Mouse (Mus musculus): Measurements from ENCODE around the gene Mcts1.

Mcts1 gene

DNA sequence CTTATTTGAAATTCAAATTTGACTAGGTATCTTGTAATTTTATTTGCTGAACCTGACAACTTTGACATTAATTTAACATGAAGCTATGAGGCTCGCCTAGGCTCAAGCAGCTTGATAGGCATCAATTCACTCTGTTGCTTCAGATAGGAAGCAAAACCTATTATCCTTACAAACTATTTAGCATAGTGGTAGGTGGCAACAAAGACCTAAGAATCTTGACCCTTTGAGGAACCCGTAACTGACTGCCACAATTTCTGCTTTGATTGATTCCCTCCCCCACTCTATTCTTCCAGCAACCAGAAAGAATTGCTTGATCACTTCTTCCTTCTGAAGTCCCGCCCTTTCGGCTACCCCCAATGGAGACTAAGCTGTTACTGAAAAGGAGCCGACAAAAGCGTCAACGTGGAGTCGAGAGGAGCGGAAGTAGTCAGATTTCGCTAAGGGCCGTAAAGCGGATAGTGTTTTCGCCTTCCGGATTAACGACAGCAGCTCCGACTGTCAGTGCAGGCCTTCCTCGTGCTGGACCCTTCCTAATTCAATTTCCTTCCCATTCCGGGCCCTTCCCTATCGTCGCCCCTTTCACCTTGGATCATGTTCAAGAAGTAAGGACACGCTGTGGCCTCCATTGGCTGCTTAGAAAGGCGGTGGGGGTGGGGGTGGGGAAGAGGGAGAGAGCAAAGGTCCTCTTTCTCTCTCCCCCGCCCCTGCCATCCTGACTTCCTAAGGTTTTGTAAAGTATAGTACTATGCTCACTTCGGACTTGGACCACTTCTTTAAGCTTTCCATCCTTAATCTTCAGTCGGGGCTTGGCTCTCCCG is at the start of gene Mcts1:
Mcts1 (plus strand) TSS at position 402 of the 818 bp plus-strand sequence.
- DNase-seq: peak; percentile 52

DNA sequence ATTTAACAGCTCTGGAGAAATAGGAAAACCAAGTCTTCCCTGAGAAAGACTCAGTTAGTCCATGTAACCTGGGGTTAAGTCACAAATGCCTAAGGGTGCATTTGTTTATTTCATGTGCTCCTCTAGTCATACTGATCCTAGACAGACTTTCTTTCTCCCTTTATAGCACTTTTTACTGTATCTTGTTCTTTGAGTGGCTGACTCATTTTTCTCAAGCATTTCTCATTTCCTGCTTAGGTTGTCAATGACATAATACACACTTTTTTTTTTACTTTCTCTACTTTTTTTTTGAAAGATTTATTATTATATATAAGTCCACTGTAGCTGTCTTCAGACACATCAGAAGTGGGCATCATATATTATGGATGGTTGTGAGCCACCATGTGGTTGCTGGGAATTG is 47.1 kb upstream of the Mcts1 start:
- DNase-seq: no peak

DNA sequence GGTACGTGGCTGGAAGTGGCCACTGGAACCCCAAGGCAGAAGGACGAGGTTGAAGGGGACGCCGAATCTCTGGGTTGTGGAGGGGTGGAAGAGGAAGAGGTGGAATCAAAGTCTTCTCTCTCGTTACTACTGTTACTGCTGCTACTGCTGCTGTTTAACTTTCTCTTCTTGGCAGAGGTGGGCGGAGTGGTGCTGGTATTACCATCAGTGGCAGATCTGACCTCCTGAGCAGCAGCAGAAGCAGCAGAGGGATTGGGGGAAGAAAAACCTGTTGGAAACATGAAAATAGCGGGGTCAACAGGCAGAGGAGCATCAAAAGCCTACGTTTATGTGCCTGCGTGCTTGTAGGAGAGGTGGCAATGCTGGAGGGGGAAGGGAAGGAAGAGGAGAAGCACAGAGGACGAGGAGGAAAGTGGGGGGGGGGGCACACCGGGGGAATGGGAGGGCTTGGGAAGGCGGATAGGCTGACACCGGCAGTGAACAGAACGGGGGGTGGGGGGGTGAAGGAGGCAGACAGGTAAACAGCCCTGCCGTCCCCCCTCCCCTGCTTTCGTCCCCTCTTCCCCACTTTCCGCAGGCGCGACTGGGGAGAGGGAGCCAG is 36.3 kb upstream of the Mcts1 start:
- peak; percentile 3 for DNase-seq

DNA sequence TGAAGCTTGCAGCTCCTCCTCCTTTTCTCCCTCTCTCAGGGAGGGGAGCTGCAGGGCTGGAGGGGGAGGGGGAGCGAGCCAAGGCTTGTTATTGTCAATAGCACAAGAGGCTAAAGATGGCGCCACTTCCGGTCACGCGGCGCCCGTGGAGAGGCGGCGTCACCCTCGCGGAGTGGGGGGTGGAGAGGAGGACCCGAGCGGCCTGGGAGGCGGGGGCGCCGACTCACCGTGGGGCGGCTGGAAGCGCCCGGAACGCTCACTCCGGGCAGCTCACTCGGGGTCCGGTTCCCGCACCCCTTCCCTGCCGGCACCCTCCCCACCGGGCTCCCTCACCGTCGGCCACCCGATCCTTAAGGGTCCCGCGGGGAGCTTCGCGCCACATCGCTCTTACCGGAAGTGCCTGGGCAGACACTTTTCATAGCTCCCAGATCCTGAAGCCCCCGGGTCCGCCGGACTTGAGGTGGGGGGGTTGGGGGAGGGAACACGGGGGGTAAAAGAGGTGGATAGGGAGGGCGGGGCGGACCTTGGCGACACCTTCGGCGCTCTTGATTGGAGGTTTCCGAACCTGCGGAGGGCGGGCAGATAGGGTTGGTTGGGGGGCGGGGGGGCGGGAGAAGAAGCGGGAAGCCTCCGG is 35.7 kb upstream of the Mcts1 start:
- DNase-seq: peak; percentile 86

DNA sequence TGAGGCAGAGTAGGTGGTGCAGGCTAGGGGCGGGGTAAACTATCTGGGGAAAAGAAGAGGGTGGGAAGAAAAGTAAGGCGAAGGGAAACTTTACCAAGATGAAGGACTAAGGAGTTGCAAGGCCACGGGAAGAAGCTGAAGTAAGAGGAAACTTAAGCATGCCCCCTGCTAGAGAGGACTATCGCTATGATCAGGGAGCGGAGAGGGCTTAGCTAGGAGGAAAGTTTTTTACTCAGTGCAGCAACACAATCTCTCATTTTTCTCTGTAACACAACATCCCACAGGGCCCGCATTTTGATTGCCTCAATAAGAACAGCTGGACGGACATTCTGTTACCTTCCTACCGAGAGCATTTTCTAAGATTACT is 35.2 kb upstream of the Mcts1 start:
- DNase-seq: no peak

DNA sequence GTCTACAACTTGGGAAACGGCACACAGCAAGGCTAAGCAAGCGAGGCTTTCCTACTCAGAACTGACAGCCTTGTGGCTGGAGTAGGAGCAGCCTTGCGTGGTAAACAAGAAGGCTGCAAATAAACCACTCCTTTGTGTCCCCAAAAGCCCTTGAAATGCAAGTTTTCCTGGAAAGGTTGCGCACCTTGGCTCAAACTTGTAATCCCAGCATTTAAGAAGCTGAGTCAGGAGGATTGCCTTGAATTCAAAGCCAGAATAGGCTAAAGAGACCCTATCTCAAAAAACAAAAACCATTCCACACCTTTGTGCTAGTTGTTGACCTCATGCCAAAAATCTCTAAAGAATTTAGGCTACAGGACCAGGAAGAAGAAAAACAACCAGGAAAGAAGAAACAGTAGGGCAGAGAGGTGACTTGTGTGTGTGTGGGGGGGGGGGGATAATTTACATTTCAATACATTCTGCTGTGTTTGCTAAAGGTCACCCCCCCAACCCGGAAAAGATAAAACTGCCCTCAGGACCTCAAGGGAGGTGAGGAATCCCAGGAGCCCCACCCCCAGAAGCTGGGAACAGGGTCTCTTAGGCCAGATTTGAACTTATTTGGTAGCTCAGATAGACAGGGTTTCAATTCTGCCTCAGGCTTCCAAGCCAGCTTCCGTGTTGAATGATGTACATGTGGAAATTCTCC is 33.7 kb upstream of the Mcts1 start:
- no peak for DNase-seq

DNA sequence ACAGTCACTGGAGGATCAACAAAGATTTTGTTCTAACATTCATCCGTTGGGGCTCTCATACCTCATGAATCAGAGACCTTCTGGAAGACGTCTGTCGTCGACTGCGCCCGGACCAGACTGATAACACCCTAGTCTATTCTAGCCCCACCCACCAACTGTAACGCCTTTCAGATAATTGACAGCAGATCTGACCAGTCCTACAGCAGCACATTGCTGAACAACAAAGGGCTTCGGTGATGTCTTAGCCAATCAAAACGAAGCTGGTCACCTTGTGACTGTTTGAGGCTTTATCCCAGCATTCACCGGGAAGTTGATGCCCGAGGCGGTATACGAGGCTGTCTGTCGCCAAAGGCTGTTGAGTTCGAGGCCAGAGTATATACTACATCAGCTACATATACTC is 24.3 kb upstream of the Mcts1 start, which contains the start of gene Cul4b:
Cul4b (minus strand) TSS at position 119 of the 400 bp plus-strand sequence.
- no peak for DNase-seq

DNA sequence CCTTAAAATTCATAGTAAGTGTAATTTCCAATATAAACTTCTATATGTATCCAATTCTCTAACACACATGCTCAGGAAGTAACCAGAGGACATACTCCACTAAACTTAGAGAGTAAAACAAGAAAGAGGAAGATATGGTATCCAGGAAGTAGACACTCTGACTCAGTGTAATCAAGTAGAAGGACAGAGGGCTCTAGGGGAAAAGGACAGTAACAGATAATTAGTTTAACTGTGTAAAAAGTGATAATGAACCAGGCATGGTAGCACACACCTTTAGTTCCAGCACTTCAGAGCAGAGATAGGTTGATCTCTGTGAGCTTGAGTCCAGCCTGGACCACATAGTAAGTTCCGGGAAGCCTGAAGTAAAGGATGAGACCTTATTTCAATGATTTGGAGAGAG is 19.2 kb upstream of the Mcts1 start:
- DNase-seq: no peak

DNA sequence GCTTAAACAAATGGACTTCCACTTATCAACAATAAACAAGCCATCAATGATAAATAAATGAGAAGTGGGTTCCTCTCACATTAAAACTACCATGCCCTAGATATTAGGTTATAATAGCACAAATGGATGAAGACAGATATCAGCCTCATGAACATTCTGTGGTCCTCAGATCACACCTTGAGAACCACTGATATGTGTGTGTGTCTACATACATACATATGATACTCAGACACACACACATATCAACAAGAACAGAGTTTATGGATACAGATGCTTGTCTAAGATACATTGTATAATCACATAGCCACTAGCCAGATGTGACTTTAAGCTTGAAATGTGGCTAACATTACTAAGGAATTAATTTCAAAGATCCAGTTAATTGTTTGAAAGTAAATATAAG is 17.1 kb upstream of the Mcts1 start:
- DNase-seq: no peak

DNA sequence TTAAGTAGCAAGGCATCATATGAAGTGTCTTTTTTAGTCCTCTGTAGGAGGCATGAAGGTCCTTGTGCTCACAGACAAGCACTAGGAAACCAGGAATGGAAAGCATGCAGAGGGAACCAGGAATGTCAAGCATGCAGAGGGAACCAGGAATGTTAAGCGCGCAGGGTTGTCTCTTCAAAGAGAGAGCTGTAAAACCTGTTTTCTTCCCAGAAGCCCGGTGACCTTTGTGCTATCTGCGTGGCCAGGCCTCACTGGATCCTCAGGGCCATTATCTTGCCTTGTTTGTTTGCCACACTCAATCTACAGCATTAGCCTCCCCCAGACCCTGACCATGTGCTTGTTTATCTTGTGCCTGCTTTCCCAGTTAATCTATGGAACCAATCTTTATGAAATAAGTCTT is 10.6 kb upstream of the Mcts1 start:
- no peak for DNase-seq

DNA sequence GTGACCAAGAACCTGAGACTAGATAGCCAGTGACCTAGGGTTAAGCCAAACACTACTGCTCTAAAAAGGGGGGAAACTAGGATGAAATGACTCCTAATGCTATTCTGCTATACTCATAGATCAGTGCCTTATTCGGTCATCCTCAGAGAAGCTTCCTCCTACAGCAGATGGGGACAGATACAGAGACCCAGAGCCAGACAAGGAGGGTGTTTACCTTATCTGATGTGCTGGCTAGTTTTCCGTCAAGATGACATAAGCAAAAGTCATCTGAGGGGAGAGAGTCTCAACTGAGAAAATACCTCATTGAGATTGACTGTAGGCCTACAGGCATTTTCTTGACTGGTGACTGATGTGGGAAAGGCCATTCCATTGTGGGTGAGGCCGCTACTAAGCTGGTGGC is 8.6 kb upstream of the Mcts1 start:
- DNase-seq: no peak

DNA sequence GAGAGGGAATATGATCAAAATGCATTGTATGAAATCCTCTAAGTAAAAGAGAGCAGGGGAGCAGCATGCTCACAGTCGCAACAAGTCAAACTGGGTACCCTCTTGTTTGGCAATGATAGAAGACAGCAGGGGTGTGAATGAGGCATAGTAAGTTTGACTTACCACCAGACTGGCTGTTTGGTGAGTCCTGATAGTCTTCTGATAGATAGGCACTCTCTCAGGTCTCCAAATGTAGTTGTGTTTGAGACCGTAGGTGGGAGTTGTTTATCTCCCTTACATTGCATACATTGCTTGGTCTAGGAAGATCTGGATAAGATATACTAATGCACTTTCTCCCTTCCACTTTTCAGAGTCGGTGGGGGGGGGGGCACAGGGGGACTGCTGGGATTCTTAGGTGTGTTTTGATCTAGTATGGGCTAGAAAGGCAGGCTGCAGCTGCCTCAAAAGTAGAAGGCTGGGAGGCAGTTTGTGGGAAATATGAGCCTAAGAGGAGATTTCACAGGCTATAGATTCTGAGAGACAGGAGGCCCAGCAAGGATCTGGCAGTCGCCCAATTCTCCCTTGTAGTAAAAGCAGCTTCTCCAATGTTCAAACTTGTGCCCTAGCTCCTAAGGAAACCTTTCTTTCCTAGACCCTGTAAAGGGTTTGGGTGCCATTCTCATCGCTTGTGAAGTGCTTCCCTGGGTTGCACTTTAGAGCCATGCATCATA is 7.0 kb upstream of the Mcts1 start:
- peak; percentile 20 for DNase-seq

DNA sequence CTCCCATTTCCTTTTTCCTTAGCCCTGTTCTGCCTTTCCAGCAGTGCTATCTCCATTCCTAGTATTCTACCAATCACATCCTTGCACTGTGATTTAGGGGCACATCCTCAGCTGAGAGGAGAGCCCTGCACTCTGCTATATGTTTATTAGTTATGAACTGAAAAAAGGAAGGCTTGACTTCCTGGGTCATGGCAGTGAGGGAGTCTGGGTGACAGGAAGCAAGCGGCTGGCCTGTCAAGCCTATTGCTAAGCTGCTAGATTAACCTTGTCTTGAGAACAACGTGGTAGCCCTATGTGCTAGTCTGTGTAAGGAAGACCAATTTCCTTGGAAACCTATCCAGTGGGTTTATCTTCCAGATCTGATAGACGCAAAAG is 604 bp downstream of the Mcts1 start:
- DNase-seq: peak; percentile 8

DNA sequence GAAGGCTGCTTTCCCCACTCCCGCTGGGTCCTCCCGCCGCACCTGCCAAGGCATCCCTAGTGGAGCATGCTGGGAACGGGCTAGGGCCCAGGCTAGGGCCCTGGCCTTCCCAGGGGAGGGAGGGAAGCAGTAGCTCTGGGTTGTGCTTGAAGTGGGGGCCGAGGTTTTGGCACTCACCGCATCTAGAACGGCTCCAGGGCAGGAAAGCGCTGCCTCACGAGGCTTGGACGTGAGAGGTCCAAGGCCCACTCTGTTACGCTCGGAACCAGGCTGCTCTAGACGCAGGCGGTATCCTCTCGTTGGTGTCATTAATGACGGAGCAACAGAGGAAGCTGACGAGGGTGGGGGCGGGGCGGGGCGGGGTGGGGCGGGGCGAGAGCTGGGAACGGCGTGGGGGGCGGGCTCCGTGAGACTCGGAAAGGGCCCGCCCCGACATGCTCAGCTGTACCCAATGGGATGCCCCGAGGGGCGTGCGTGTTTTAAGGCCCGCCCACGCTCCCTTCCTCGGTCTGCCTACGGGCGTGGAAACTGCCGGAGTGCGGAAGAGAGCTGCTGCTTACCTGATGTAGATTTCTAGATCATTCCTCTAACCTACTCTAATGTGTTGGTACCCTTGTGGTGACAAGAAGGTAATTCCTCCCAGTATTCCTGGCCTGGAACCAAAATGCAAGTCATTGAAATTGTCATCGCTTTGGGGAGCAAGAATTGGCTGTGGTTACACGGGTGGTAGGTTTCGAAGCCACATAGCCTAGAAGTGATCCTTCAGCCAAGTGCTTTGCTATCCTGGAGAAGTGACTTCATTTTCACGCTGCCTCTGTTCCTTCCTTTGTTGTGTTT is 34.6 kb downstream of the Mcts1 start, which contains the start of gene C1galt1c1:
C1galt1c1 (minus strand) TSS at position 287 of the 837 bp plus-strand sequence.
- peak; percentile 93 for DNase-seq

DNA sequence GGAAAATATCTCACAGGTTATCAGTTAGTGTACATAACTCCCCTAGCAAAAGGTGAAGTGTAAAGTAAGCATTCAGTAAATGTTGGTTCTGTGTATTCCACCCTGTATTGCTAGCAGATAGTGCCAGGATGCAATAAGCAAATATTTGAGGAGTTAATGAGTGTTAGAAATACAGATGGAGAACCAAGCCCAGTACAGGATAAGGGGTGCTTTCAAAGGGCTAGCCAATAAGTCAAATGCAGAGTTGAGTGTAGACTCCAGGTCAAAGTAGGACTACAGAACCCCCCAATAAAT is 35.2 kb downstream of the Mcts1 start:
- DNase-seq: no peak

DNA sequence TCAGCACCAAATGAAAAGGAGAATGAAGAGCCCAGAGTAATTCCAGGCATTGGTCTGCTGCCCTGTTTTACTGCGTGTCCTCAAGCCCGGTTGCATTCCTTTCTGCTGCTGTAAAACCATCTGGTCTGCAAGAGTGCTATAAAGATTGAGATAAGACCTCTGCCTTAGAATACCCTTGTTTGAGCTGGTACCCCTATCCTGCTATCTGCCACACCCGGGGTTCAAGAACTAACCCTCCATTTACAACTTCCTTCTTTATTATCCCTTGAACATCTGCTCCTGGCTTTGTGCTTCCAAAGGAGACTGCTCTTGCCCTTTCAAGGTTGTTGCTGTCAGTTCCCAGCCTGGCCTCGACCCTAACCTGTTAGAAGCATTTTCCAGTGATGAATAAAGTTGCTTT is 41.1 kb downstream of the Mcts1 start:
- no peak for DNase-seq

DNA sequence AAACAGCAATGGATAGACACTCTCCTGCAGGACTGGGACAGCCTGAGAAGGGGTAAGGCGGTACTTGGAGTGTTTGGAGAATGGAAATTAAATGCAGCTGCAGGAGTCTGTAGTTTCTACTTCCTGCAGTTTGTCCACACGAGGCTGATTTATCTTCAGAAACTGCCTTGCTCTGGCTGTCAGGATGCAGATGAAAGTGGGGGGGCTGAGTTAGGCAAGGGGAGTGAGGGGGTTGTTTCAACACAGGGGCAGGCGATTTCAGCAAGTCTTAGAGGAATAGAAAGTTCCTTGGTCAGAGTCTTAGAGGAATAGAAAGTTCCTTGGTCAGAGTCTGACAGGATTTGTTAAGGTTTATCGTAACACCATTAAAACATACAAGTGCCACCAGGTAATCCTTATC is 41.8 kb downstream of the Mcts1 start:
- no peak for DNase-seq

DNA sequence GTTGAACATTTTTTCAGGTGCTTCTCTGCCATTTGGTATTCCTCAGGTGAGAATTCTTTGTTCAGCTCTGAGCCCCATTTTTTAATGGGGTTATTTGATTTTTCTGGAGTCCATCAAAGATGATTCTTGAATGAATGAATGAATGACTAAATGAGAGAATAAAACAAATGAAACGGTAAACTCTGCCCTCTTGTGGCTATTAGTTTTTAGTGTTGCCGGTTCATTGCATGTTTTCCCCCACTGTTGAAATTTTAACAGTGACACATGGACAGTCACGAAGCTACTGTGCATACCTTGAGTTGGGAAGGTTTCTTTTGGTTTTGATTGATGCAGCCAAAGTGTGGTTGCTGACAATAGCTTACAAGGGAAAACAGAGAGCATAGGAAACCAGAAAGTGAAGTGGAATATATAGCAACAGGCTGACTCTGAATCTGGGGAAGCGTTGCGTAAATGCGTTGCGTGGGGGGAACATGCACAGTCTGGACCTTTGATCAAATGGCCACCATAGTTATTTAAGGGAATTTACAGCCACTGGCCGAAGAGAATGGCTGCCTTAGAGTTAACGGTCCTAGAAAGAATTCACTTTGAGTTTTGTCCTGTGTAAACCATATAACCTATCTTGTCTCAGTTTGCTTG is 50.1 kb downstream of the Mcts1 start:
- DNase-seq: no peak

DNA sequence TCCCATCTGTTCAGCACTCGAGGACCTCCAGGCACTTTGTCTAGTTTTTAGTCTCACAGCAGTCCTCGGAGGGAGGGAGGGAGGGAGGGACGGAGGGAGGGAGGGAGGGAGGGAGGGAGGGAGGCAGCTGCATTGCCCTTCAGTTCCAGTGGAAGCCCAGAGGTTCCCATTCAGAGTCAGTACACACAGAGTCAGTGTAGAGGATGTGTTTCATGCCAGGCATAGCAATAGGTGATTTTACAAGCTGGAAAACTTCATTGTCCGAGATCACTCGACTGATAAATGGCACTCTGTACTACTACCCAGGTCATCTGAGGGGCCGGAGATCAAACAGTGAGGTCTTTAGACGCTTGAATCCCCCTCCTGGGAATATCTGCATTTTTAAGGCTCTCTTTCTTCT is 50.8 kb downstream of the Mcts1 start:
- DNase-seq: no peak

DNA sequence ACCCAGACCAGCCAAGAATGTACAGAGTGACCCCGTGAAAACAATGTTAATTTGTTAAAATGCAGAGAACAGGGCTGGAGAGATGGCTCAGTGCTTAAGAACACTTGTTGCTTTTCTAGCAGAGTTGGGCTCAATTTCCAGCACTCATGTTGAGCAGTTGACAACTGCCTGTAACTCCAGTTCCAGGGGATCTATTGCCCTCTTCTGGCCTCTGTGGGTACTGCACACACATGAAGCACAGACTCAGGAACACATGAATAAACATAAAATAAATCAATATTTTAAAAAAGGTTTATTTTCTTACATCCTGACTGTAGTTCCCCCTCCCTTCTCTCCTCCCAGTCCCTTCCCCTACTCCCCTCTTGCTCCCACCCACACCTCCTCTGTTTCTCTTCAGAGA is 52.8 kb downstream of the Mcts1 start:
- DNase-seq: no peak

DNA sequence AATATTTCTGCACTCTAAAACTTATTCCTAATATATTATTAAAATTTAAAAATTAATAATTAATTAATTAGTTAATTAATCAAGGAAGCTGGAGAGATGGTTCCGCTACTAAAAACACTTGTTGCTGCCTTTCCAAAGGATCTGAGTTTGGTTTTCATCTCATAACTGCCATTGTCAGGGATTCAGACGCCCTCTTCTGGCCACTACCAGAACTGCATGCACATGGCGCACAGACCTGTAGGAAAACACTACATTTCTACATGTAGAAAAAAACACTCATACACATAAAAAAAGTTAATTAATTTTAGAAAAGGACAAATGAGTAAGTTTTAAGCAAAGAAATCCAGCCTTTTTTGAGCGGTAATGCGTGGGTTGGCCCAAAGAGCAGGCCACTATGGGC is 54.3 kb downstream of the Mcts1 start:
- DNase-seq: no peak
